Mouse (Mus musculus) stomach, embryonic 16.5 days (tissue): Measurements from ENCODE around the gene Dock1. TPM values are rescaled to one million over a fixed set of nuclear protein-coding genes. Genes with fewer than 3 reads are reported as not detected.
A peak's percentile ranks its signal among the peaks of the same experiment; 100 is the strongest.

Source experiments
- ATAC-seq: fragments of 200-750 bp; cut with Nextera tagmentation; 2 replicates; pipeline ENCODE4 v1.8.0; 2017; ENCODE audit warnings: moderate number of reproducible peaks, moderate TSS enrichment; ENCODE audit not compliant: insufficient read depth, low FRiP score
- H3K27ac ChIP-seq: fragments of 300-500 bp; sonication (generic); 2 replicates; pipeline ENCODE4 v1.5.1; 2014; ENCODE audit warnings: low read length
- H3K27me3 ChIP-seq: fragments of 300-500 bp; sonication (generic); 2 replicates; pipeline ENCODE4 v1.6.1; 2014; ENCODE audit warnings: low read length, control low read depth, mixed read lengths; ENCODE audit not compliant: control insufficient read depth, insufficient read depth
- H3K36me3 ChIP-seq: fragments of 300-500 bp; sonication (generic); 2 replicates; pipeline ENCODE4 v1.6.1; 2014; ENCODE audit warnings: low read length; ENCODE audit not compliant: control insufficient read depth, insufficient read depth
- H3K4me1 ChIP-seq: fragments of 300-500 bp; sonication (generic); 2 replicates; pipeline ENCODE4 v1.6.1; 2014; ENCODE audit warnings: low read length, control low read depth, mixed read lengths; ENCODE audit not compliant: control insufficient read depth, insufficient read depth
- H3K4me2 ChIP-seq: fragments of 300-500 bp; sonication (generic); 2 replicates; pipeline ENCODE4 v1.6.1; 2014; ENCODE audit warnings: low read depth, low read length, mixed read lengths
- H3K4me3 ChIP-seq: fragments of 300-500 bp; sonication (generic); replicated peaks from 2 replicates; pipeline ENCODE4 v1.5.1; 2014; ENCODE audit warnings: mild to moderate bottlenecking, low read length
- H3K9ac ChIP-seq: fragments of 300-500 bp; sonication (generic); 2 replicates; pipeline ENCODE4 v1.6.1; 2014; ENCODE audit warnings: low read length
- H3K9me3 ChIP-seq: fragments of 300-500 bp; sonication (generic); replicated peaks from 2 replicates; pipeline ENCODE4 v1.6.1; 2016; ENCODE audit warnings: low read length, control low read depth; ENCODE audit not compliant: control insufficient read depth
- WGBS: fragments of 180-500 bp; shearing (Covaris S2); extraction: QIAGEN DNeasy Blood & Tissue Kit; methylation state at CpG from one replicate; pipeline ENCODE4 v1.1.7; 2014; 5-methylcytosine and 5-hydroxymethylcytosine counted together
- polyA plus RNA-seq: library from polyadenylated mRNA; unstranded; fragments of >200 nt; fragmentation: Nextera tagmentation; extraction: Ambion mirVana; gene quantifications from 2 replicates; pipeline ENCODE4 v1.2.1, GENCODE M21; 2015

Dock1 gene
- polyA plus RNA-seq, 1 experiment from 2014 or later, result 31.3 TPM

DNA sequence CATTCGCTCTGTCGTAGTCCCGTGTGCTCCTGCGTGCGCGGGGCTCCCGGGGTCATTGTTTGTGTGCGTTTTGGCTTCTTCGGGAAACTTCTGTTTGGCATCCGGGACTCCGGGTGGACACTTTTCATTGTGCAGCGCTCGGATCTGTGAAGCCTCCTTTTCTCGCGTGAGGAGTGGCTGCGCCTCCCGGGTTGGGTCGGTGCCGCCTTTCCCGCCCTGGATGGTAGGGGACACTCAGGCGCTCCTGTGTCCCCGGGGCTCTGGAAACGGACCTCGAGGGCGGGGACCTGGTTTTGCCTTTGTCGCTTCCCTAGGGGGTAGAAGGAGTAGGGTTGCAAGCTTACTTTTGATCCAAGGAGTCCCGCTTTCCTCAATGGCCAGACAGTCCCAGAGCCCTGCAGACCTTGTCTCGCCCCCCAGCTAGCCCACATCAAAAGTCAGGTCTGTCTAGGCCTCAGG lies 578 bp downstream of the Dock1 start:
- peak overlapping the region; percentile 91 for H3K4me3 ChIP-seq
- no peaks in the 10 kb centered on the region for H3K27me3 ChIP-seq
- 1% methylated on average over 28 of the region's 28 CpGs for WGBS
- H3K4me2 ChIP-seq, result peak overlapping the region; percentile 83
- peak; percentile 16; the same call in 1 of the 2 replicates for ATAC-seq
- H3K9ac ChIP-seq, result peak overlapping the region; percentile 97
- no peaks in the 10 kb centered on the region for H3K9me3 ChIP-seq
- peak overlapping the region; percentile 93 for H3K27ac ChIP-seq
- H3K4me1 ChIP-seq, result peaks cover 33% of the 10 kb centered on the region
- H3K36me3 ChIP-seq, result no peaks in the 10 kb centered on the region

DNA sequence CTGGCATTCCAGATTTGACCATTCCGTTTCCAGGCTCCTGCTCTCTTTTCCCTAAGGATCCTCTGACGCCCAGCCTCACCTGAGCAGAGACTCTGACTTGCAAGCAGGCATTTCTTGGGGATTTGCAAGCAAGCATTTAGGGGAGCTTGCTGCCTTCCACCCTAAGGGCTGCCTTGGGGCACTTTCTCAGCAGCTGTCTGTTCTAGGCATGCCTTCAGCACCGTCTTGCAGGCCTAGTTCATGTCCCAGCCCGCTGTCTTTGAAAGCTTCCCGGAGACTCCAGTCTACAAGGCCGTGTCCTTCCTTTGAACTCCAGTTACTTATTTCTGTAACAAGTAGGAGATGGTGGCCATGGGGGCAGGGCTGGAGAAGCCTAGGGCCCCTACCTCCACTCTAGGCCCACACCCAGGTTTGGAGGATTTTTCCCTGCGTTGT lies 1.0 kb downstream of the Dock1 start:
- H3K36me3 ChIP-seq, result no peaks in the 10 kb centered on the region
- peak; percentile 8; the same call in 1 of the 2 replicates for ATAC-seq
- H3K4me1 ChIP-seq, result peaks cover 33% of the 10 kb centered on the region
- WGBS, result 12% methylated on average over 7 of the region's 7 CpGs
- H3K27ac ChIP-seq, result peak overlapping the region; percentile 93
- no peaks in the 10 kb centered on the region for H3K27me3 ChIP-seq
- H3K9me3 ChIP-seq, result no peaks in the 10 kb centered on the region
- peak overlapping the region; percentile 83 for H3K4me2 ChIP-seq
- H3K9ac ChIP-seq, result peak overlapping the region; percentile 97
- peak overlapping the region; percentile 91 for H3K4me3 ChIP-seq

DNA sequence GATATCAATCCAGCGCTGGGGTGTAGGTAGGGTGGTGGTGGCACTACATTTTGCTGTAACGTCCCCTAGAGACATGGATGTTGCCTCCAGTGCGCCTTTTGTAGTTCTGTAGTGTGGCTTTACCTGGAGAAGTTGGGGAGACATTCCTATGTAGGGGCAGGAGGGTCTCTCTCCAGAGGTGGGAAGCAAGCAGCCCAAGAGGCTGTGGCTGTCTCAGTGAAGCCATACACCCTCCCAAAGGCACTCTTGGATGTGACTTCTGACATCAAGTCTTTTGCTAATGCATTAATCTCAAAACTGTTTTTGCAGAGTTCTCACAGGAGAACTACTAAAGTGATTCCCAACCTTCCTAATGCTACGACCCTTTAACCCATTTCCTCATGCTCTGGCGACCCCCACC lies 2.7 kb downstream of the Dock1 start:
- H3K9me3 ChIP-seq, result no peaks in the 10 kb centered on the region
- peaks cover 40% of the 10 kb centered on the region for H3K4me1 ChIP-seq
- no peak overlapping the region for H3K27ac ChIP-seq
- no peak overlapping the region for H3K4me3 ChIP-seq
- no peaks in the 10 kb centered on the region for H3K27me3 ChIP-seq
- no peak overlapping the region for H3K4me2 ChIP-seq
- H3K9ac ChIP-seq, result 0 out of 2 replicates have a peak overlapping the region, but pooled peaks have one; percentile 14
- ATAC-seq, result no peak
- 65% methylated on average over 5 of the region's 5 CpGs for WGBS
- H3K36me3 ChIP-seq, result no peaks in the 10 kb centered on the region

DNA sequence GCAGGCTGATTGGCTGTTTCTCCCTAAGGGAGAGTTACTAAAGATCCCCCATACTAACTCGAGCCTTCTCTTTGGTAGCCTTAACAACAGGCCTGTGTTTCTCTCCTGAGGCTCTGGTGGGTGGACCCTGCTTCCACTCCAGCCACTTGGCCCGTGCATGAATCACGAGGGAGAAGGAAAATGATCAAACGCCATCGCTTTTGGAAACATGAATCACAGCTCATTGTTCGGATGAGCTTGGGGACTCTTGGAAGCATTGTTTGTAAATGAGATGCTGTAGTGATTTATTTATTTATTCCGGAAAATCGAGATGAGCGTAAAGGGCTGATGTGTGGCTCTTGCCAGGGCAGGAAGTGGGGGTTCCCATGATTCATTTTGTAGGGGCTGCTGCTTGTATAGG lies 3.5 kb downstream of the Dock1 start:
- 60% methylated on average over 9 of the region's 9 CpGs for WGBS
- H3K27me3 ChIP-seq, result no peaks in the 10 kb centered on the region
- no peak overlapping the region for H3K4me3 ChIP-seq
- no peaks in the 10 kb centered on the region for H3K36me3 ChIP-seq
- no peak overlapping the region for H3K4me2 ChIP-seq
- H3K9me3 ChIP-seq, result no peaks in the 10 kb centered on the region
- peaks cover 43% of the 10 kb centered on the region for H3K4me1 ChIP-seq
- no peak overlapping the region for H3K27ac ChIP-seq
- 0 out of 2 replicates have a peak overlapping the region, but pooled peaks have one; percentile 35 for H3K9ac ChIP-seq
- no peak for ATAC-seq

DNA sequence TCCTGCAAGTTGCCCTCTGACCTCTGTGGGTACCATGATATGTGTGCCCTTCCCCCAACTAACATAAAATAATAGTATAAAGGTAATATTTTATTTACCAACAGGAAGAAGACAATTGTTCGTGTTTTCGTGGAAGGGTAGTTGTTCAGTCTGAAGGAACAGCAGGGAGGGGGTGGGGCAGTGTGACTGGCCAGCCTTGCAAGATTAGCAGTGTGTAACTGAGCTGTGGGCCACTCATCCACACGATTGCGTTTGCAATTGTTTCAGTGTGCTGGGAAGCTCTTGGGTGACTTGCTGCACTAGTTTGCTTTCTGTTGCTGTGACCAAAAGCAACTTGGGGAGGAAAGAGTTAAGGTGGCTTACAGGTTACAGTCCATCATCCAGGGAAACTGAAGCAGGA lies 7.4 kb downstream of the Dock1 start:
- peaks cover 46% of the 10 kb centered on the region for H3K4me1 ChIP-seq
- no peaks in the 10 kb centered on the region for H3K27me3 ChIP-seq
- H3K4me3 ChIP-seq, result no peak overlapping the region
- no peak overlapping the region for H3K4me2 ChIP-seq
- H3K9ac ChIP-seq, result no peak overlapping the region
- H3K36me3 ChIP-seq, result no peaks in the 10 kb centered on the region
- H3K27ac ChIP-seq, result no peak overlapping the region
- 60% methylated on average over 4 of the region's 4 CpGs for WGBS
- H3K9me3 ChIP-seq, result no peaks in the 10 kb centered on the region
- no peak for ATAC-seq

DNA sequence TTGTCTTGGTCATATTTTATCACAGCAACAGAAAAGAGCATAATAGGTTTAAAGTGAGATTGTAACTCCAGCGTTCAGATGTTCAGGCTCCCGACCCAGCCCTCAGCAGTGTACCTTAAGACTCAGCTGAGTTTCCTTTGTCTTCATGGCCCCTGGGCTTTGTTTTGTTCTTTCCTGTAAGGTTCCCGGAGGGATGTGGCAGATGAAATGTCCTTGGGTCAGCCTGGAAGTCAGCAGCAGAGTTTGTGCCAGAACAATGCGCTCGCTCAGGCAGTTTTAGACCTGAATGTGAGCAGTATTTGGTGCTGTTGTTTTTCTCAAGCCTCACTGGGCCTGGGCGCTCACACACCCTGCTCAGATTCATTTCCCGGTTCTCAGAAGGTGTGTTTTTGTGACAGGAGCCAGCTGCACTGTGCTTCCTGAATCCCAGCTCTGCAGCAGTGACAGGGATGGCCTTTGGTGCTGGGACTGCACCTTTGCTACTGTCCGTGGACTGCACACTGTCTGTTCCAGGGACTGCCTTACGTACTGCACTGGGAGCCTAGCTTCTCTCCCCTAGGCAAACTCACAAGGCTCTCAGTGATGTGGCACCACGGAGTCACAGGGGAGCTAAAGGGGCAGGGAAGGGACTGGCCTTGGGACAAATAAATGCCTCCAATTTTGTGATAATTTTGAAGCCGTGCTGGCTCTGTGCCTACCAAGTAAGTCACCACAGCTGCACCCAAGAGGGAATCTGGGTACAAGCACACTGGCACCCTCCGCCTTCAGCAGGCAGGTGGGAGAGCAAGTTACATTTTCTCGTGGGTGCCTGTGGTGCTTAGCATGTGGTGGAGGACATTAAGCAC lies 9.1 kb downstream of the Dock1 start:
- Histone ChIP-seq H3K36me3 (no peaks in the 10 kb centered on the region), H3K27me3 (no peaks in the 10 kb centered on the region), H3K4me2 (no peak overlapping the region), H3K4me3 (no peak overlapping the region), H3K9me3 (no peaks in the 10 kb centered on the region), H3K27ac (peak overlapping the region; percentile 71), H3K4me1 (peaks cover 36% of the 10 kb centered on the region), H3K9ac (peak overlapping the region; percentile 49; the same call in 1 of the 2 replicates)
- WGBS, result 52% methylated on average over 13 of the region's 13 CpGs
- ATAC-seq, result no peak; the same call in 1 of the 2 replicates

DNA sequence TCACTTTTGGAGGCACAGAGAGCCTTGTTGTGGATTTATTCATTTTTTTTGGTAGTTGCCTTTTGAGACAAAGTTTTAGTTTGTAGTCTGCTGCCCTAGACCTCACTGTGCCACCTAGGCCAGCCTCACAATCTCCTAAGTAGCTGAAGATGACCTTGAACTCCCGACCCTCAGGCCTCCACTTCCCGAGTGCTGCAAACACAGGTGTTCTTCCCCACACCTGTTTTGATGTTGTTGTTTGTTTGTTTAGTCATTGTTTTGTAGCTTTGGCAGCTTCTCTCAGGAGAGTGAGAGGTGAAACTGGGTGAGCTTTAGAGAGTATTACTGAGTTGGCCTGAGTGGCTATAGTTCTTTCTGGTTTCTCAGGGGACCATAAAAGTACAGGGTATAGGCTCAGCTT lies 9.7 kb downstream of the Dock1 start:
- Histone ChIP-seq H3K9me3 (no peaks in the 10 kb centered on the region), H3K4me1 (peaks cover 36% of the 10 kb centered on the region), H3K27me3 (no peaks in the 10 kb centered on the region), H3K9ac (no peak overlapping the region), H3K4me3 (no peak overlapping the region), H3K36me3 (no peaks in the 10 kb centered on the region), H3K4me2 (no peak overlapping the region), H3K27ac (peak overlapping the region; percentile 71)
- ATAC-seq, result no peak
- 65% methylated on average over 2 of the region's 2 CpGs for WGBS

DNA sequence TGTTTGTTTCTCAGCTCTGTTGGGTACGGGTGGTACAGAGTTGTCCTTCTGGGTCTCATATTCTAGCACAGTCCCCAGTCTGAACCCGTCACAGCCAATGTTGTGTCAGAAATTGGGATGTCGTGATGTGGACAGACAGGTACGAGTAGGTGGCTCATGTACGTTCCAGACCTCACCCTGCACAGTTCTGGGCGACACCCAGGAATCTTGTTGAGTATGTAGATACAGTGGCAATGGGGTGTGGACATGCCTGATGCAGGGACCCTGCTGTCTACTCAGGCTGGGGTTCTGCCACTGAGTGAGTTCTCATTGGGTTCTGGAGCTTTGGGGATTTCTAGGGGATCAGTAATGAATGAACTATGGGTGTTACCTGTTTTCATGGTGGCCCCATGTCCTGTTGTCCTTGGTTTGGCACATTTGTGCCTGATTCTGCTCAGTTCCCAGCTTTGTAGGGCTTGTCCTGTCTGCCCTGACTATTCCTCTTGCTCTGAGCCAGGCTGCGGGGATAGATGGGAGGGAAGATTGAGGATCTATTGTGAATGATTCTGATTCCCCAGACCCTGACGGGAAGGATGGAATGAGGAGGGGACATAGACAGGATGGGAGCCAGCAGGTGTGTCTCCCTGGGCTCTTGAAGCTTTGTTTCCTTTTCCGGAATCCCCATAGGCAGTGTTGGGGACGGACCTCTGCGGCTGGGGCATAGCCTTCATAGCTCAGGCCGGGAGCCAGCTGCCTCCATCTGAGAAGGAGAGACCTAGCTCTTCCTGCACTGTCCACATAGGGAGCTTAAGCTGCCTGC lies 11.5 kb downstream of the Dock1 start:
- Histone ChIP-seq H3K27me3 (no peaks in the 10 kb centered on the region), H3K4me2 (no peak overlapping the region), H3K36me3 (no peaks in the 10 kb centered on the region), H3K27ac (peak overlapping the region; percentile 32), H3K9me3 (no peaks in the 10 kb centered on the region), H3K4me3 (no peak overlapping the region), H3K4me1 (peaks cover 36% of the 10 kb centered on the region), H3K9ac (no peak overlapping the region)
- 78% methylated on average over 12 of the region's 12 CpGs for WGBS
- no peak for ATAC-seq

DNA sequence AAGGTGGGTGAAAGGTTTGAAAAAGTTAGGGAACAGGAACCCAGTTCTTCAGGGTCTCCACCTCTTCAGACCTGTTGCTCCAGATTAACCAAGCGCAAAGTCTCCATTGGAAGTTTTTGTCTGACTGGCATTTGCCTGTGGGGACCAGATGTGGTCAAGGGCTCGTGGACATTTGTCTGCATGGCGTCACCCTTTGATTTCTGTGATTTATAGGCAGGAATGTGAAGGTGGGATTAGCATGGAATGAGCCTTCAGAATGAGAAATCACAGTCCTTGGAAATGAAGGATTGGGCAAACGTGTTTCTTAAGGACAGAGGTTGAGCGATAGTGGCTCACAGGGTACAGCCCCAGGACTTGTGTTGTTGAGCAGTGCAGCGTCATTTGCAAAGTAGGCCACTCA lies 17.9 kb downstream of the Dock1 start:
- no peak for ATAC-seq
- no peaks in the 10 kb centered on the region for H3K9me3 ChIP-seq
- no peak overlapping the region for H3K27ac ChIP-seq
- H3K9ac ChIP-seq, result no peak overlapping the region
- H3K4me2 ChIP-seq, result no peak overlapping the region
- H3K4me1 ChIP-seq, result no peaks in the 10 kb centered on the region
- H3K27me3 ChIP-seq, result no peaks in the 10 kb centered on the region
- 59% methylated on average over 6 of the region's 6 CpGs for WGBS
- no peak overlapping the region for H3K4me3 ChIP-seq
- H3K36me3 ChIP-seq, result no peaks in the 10 kb centered on the region
